Mouse (Mus musculus): ENCODE data around the gene Pip4k2c.
"Not testable (repeated sequence)": the region's sequence is repeated elsewhere in the genome, so short reads cannot be mapped to it uniquely, and the experiment has no call there.

Gene Pip4k2c

DNA sequence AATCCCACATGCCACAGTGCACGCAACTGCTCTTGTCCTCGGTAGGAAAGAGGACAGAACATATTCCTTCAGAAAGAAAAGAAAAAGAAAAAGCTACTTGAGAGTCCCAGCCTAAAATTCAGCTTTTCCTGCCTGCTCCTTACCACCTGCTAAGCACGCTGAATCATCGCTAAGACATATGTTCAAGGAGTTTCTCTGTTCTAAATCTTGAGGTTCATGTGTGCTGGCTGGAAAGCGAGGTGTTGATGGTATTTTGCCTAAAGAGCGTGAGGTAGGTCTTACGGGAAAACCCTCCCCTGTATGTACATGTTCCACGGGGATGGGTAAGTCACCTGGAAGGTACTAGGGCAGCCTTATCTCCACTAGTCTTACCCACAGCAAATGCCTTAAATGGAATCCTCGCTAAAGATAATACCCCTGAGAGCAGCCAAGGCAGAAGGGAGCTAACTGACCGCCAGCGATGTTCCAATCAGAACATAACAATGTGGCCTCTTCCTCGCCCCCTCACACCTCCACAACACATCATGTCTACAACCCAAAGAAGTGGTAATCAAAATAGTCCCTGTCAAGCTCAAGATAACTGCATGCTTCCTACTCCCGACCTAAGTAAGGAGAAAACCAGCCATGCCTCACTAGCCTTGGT lies 1.3 kb downstream of the Pip4k2c start:
- DNase-seq (ENCODE audit: low spot score), result no peak

DNA sequence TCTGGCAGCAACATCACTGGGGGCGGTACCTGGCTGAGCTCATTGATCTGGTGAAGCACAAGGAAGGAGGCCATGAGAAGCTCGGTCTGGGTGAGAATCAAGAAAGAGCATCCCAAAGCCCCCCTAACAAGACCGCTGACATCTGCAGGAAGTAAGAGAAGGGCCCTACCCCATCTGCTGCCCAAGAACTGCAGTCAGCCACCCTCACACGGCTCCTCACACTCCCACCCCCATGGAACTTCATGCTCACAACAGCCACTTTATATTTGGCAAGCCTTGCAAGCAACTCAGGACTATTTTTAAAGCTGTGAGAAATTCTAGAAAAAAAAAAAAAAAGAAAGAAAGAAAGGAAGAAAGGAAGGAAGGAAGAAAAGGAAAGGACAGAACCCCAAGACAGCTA lies 2.5 kb downstream of the Pip4k2c start:
- DNase-seq (ENCODE audit: low spot score), result no peak

DNA sequence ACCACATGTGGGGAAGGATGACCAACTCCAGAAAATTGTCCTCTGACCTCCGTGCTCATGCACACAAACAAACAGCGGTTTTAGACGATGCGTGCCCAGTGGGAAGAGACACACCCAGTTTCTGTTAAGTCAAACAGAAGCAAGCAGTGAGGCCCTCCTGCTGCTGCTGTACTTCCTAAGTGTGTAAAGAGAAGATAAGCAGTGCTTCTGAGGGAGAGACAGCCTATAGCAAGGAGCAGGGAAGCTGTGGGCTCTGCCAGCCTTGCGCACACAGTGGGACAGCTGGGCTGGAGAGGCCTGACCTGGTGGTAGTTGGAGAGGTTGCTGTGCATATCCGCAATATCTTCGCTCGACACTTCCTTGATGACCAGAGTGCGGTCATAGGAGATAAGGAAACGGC lies 6.0 kb downstream of the Pip4k2c start:
- DNase-seq (ENCODE audit: low spot score), result no peak

DNA sequence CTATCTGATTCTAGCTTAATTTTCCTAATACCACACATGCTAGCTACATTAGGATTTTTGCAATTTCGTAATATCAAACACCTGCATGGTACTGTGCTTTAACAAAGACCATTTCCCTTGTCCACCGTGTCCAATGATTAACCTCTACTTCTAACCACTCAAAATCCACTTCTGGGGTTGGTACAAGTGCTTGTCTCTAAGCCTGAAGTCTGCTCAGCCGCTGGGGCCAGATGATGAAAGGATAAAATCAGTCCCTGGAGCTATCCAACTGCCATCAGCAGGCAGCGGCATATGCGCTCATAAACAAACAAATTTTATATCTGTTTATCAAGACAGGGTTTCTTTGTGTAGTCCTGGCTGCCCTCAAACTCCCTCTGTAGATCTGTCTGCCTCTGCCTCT lies 6.8 kb downstream of the Pip4k2c start:
- DNase-seq (ENCODE audit: low spot score), result no peak

DNA sequence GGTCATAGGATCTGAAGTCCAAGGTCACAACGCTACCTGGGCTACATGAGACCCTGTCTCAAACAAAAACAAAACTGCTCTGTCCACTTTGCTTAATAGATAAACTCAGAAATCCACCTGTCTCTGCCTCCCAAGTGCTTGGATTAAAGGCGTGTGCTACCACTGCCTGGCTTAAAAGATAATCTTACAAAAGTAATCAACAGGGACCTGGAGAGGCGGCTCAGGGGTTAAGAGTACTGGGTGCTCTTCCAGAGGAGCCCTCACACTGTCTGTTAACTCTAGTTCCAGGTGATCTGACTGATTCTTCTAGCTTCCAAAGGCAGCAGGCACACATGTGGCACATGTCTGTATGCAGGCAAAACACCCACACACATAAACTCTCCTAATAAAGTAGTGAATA lies 8.3 kb downstream of the Pip4k2c start:
- DNase-seq (ENCODE audit: low spot score), result no peak

DNA sequence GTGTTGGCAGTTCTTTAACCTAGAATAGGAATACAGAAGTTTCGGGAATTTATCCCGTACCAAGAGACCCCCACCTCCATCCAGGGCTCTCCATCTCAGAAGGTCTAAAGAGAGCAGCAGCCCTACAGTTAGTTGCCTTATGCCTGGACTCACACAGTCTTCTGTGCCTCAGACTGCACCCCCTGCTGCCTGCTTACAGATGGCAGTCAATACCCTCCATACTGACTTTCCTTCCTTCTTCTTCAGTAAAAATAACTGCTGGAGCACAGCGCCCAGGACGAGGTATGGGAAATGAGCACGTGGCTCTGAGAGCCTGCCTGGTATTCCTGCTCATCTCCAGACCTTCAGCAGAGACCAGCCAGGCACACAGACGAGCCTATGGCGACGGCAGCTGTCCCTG lies 11.1 kb downstream of the Pip4k2c start:
- DNase-seq (ENCODE audit: low spot score), result no peak

DNA sequence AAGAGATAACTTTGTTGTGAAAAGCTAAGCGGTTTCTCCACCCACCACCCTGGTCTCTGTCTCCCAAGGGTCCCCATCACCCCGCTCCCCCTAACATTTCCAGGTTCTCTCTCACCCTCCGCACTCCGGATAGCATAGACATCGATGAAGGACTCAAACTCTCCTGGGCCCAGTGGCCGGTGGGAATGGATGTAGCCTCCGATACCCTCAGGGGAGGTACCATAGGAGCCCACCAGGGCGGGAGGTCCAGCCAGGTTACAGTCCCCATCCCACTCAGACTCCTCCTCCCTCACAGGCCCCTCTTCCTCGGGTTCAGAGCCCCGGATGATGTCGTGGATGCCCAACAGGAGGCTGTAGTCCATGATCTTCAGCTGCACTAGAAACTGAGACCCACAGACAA lies 11.9 kb downstream of the Pip4k2c start:
- no peak for DNase-seq (ENCODE audit: low spot score)

DNA sequence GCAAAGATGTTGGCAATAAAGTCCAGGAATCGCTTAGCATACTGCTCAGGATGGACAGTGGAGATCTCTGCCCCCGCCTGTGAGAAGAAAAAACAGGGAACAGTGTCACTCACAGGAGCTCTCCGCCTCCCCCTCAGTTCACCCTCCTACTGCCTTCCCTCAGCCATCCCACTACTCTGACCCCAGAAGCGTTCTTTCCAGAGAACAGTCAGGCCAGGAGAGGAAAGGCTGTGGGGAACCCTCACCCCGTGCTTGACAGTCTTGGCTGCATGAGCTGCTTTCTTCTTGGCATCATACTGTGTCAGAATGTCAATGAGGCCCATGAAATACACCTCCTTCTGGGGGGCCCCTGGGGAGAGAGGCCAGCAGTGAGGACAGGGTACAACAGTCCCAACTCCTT lies 12.3 kb downstream of the Pip4k2c start:
- no peak for DNase-seq (ENCODE audit: low spot score)

DNA sequence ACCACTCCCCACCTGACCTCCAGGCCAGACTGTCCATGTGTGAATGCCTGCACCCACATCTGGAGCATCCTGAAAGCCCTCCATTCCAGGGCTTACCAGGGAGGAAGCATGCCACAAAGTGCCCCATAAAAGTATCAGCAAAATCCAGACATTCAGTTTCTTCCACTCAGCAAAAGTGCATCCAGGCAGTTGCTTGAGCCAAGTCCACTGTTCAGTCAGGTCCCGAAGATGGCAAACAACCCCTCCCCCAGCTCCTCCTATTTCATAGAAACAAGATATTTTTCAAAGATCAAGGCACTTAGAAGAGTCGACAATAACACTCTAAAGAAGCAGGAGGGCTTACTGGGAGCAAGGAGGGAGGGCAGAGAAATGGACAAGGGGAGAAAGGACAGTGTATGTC lies 12.9 kb downstream of the Pip4k2c start:
- DNase-seq (ENCODE audit: low spot score), result no peak

DNA sequence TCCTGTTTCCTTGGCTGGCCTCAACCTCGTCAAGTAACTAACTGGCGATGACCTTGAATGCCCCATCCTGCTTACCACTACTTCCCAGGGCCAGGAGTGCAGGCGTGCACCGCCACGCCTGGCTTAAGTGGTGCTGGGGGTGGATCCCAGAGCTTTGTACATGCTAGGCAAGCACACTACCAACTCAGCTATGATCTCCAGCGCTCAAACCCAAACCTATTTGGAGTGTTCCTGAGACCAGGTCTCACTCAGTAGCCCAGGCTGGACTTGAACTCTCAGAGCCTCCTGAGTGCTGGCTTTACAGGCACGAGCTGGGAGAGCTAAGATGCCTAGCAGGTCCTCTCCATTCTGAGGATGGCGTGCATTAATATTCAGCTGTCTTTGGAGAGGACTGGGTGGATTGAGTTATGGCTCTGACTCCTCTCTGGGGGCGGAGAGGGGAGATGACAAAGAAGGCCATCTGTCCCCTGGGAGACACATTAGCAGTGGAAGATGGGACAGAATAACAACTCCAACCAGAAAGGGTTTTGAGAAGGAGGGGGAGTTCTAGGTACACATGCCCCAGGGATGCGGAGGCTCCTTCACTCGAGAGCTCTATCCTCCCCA lies 13.8 kb downstream of the Pip4k2c start:
- no peak for DNase-seq (ENCODE audit: low spot score)

DNA sequence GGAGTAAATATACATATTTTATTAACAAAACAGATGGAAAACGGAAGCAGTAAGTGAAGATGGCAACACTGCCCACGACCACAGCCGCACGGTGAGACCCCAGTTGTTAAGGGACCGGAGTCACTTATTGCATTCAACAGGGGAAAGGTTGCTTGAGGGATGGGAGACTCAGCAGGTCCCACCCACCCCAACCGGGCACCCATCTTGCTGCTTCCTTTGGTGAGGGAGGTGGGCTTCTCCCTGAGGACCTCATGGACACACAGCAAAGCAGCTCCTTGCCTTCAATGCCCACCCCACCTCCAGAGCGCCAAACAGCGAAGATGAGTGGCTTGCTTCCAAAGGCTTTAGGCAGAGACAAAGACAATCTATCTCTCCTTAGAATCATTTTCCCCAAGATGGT lies 14.3 kb downstream of the Pip4k2c start:
- no peak for DNase-seq (ENCODE audit: low spot score)

DNA sequence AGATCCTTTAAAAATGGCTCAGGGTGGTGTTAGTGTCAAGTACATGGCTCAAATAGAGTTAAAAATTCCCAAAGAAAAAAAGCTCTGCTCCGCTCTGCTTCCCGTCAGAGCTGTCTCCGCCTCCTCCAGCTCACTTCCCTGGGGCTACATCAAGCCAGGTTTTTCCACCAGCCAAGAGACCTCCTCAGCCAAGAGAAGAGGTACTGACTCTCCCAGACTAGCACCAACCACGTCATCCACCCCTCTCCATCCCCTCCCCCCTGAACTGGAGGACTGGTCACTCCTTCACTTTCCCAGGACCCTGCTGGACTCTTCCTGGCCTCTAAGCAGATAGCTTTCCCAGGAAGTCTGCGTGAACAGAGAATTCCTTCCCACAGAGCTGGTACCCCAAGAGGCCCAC lies 15.0 kb downstream of the Pip4k2c start:
- no peak for DNase-seq (ENCODE audit: low spot score)

DNA sequence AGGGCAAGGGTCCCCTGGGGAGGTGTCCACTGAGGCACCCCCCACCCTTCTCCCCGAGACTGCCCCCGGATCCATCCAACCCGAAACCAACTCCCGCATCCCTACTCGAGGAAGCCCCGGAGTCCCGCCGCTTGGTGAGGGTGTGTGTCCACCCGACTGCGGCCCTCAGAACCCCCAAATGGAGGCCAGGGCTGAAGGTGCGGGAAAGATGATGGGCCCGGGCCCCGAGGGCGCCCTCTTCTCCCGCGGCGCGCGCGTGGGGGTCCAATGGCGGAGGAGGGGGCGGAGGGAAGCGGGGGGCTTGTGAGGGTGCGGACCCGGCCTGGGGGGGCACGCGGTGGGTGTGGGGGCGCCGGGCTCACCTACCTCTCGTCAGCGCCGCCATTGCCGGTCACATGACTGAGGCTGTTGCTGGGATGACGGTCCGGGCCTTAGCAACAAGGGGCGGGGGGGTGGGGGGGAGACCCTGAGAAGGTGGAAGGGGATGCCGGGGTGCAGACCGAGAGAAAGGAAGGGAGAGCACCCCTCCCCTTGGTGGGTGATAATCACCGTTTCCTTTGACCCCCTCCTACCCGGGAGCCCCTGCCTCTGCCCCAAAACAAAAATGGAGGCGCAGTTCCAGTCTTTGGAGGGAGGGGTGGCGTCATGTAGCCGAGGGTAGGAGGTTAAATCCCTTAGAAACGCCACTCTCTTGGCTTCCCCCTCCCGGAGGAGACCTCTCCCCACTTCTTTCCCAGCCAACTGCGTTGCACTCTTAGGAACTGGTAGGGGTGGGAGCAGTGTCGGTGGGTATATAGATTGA lies 15.9 kb downstream of the Pip4k2c start, which contains the start of gene Dtx3:
Gene Dtx3, minus strand, starts transcription at position 401 of the 802 bp plus-strand sequence.
- peak; percentile 71 for DNase-seq (ENCODE audit: low spot score)

DNA sequence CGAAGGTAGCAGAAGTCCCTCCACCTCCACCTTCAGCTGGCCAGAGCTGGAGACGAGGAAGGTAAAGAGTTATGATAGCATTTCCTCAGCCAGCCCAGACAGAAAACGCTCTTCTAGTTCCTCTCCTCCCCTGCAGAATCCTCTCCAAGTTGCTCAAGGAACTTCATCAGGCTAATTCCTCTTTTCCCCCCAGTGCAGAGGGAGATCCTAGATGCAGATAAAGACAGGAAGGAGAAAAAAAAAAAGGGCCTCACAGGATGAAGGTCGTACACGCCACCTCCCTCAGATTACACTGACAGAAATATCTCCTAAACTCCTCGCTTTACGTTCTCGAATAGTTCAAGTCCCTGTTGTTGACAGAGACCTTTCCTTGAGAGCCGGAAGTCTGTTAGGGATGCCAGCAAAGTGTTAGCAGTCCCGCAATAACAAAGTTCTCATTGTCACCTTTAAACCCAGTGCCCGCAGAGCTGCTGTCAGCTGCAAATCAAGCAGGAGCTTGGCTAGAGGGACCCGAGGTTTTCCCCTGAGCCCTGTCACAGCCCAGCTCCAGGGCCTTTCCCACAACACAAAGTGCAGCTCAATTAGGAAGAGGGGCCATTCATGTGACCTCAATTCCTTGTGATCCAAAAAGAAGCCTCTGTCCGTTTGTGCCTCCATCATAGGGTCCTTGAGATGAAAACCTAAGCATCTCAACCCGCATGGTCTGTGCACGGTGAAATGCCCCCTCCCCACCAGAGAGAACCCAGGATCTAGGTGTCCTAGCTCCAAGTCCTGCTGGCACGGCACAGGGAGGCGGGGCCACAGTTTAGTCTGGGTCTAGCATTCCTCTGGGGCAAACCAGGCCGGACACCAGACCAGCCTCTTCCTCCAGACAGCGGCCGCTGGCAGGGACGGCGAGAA lies 16.7 kb downstream of the Pip4k2c start:
- peak; percentile 85 for DNase-seq (ENCODE audit: low spot score)

DNA sequence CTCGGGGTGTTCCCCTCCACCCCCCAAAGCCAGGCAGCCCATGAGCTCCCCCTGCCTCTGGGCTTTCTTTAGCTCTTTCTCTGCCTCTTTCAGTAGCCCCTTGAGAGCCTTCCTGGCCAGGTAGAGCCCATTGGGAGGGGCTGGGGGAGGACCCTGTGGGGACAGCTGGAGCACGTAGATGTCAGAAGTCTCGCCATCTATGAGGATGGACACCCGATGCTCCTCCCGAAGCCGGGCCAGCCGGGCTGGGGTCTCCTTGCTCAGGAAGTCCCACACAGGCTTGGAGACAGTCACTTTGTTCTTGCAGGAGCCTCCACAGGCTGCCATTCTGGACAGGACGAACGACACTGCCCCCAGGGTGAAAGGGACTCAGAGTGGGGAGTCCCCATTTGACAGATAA lies 18.4 kb downstream of the Pip4k2c start:
- DNase-seq (ENCODE audit: low spot score), result no peak

DNA sequence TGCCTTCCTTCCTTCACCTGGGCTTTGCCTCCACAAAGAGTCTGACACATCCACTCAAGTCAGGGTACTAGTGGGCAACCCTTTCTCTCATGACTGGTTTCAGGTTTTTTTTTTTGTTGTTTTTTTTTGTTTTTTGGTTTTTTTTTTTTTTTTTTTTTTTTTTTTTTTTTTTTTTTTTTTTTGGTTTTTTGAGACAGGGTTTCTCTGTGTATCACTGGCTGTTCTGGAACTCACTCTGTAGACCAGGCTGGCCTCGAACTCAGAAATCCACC lies 19.4 kb downstream of the Pip4k2c start:
- not testable (repeated sequence) for DNase-seq (ENCODE audit: low spot score)

DNA sequence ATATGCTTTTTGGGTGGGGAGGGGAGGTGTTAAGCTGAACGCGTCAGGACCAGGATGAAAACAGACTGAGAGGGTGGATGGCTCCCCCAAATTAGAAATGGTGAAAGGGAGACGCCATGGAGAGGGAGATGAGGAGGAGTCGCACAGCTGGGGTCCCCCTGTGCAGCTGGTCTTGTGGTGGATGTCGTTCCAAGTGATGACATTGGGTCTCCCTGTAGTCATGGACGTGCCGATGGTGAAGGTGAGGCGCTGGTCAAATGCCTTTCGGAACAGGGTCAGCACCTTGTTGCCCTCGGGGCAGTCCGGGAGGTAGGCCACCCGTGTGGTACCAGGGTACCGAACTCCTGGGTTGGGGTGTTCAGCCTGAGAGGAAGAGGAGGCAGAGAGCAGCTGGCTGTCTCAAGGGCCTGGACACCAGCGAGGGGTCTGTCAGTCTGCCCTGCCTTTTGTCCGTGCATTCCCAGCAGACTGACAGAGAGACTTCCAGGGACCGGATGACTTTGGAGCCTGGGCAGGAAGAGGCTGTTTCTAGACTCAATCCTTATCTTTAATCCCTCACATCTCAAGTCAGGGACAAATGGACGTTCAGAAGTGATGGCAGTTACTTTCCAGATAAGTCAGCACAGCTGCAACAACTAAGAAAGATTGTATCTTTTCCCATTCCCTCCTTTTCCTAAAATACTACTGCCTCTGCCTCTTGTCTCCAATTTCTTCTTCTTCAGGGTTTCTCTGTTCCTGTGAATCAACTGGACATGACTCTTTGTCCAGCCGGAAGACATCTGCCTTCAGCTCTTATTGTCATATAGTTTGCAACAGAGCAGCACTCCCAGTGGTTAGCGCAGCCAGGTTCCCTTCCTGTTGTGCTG lies 20.0 kb downstream of the Pip4k2c start:
- no peak for DNase-seq (ENCODE audit: low spot score)

DNA sequence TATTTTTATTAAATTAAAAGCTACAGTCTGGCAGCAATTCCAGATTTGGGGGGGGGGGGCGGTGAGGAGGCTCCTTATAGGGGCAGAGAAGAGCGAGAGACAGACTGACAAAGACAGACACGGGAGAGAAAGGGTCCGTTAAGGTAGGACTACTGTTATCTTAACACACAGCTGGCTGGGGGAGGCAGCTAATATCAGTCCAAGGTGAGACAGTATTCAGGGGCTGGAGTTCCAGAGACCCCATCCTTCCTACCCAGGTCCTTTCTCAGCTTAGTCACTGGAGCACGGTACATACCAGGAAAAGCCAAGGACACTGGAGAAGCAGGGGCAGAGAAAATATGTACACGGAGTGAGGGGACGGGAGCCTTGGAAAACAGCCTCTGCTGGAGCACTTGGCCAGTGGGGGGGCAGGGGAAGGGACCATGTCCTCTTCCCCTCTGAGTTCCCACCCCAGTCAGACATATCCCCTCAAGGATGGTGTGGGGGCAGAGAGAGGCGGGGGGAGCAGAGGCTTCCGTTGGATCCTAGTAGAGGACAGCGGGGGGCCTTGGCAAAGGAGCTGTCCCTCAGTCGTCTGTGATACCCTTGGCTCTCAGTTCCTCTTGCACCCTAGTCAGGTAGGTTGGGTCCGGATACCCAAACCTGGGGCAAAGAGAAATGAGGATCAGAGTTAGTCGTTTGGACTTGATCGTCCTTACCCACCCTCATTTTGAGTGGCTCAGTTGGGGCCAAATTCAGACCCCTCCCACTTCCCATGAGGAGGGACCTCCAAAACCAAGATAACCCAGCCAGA lies 20.8 kb downstream of the Pip4k2c start:
- DNase-seq (ENCODE audit: low spot score), result peak; percentile 30

DNA sequence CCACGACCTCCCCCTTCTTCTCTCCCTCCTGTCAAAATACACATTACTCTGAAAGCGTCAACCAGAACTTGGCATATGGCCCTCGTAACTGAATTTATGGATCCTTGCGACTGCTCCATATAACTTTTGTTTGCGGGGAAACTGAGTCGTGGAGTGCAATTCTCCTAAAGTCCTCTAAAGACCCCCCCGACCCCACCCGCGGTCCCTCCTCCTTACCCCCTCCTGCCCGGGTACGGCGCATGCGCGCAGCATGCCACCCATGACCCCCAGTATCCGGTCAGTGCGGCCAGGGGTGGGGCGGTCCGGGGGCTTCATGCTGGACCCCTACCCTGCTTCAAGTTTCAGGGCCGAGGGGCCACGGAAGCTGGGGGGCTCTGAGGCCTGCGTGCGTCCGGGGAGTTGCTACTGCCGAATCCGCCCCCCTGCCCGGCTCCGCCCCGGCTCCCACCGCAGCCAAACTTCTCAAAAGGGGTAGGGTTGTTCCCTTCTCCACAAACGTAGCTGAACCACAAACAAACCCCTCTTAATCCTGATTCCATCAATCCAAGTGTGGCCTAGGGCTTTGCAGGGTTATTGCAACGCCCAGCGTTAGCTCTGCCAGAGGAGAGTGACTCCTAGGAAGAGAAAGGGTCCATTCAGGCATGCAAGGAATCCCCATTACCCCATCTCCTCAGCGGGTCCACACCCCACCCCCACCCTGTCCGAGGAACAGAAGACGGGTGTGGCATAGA lies 21.6 kb downstream of the Pip4k2c start, which contains the start of gene Arhgef25:
Gene Arhgef25, minus strand, starts transcription at position 433 of the 731 bp plus-strand sequence.
- DNase-seq (ENCODE audit: low spot score), result peak; percentile 79

DNA sequence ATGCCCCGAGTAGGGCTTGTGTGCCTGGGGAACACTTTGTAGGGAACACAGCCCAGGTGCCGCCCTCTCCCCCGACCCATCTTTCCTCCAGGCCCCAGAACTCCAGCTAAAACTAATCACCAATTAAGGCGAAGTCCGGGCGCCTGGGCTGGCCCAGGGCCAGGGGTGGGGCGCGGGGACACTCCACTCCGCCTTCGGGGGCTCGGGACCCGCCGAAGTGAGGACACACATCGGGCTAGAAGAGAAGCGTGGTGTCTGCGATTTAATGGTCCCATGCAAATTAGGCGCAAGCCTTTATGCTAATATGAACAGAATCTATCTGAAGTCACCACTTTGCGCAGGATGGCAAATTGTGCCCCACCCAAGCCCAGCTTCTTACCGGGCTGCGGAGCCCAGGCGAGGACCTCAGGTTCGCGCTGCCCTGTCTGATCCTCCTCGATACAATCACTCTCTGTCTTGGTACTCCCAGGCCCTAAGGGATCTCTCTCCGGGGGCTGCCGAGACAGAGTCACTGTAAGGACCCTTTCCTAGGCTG lies 22.2 kb downstream of the Pip4k2c start:
- peak; percentile 78 for DNase-seq (ENCODE audit: low spot score)

Data from testis, postnatal 10 days (tissue).